Mouse (Mus musculus) forebrain, embryonic 16.5 days (tissue): ENCODE data around the gene Mapk10. TPM values are rescaled to one million over a fixed set of nuclear protein-coding genes. Genes with fewer than 3 reads are reported as not detected.

Source experiments
- ATAC-seq: fragments of 200-750 bp; cut with Nextera tagmentation; 2 replicates; pipeline ENCODE4 v1.8.0; 2017; ENCODE audit warnings: mild to moderate bottlenecking, moderate library complexity
- H3K27ac ChIP-seq: fragments of 300-500 bp; sonication (generic); 2 replicates; pipeline ENCODE4 v1.5.1; 2014; ENCODE audit warnings: low read length, control low read depth
- H3K27me3 ChIP-seq: fragments of 300-500 bp; sonication (generic); replicated peaks from 2 replicates; pipeline ENCODE4 v1.6.1; 2014; ENCODE audit warnings: low read length; ENCODE audit not compliant: control insufficient read depth, insufficient read depth
- H3K36me3 ChIP-seq: fragments of 300-500 bp; sonication (generic); 2 replicates; pipeline ENCODE4 v1.6.1; 2014; ENCODE audit not compliant: control insufficient read depth, insufficient read depth
- H3K4me1 ChIP-seq: fragments of 300-500 bp; sonication (generic); replicated peaks from 2 replicates; pipeline ENCODE4 v1.6.1; 2014; ENCODE audit warnings: low read length; ENCODE audit not compliant: control insufficient read depth, insufficient read depth
- H3K4me2 ChIP-seq: fragments of 300-500 bp; sonication (generic); 2 replicates; pipeline ENCODE4 v1.6.1; 2014; ENCODE audit warnings: mild to moderate bottlenecking, low read length, control low read depth
- H3K4me3 ChIP-seq: fragments of 300-500 bp; sonication (generic); replicated peaks from 2 replicates; pipeline ENCODE4 v1.5.1; 2014; ENCODE audit warnings: mild to moderate bottlenecking, low read length, control low read depth
- H3K9ac ChIP-seq: fragments of 300-500 bp; sonication (generic); replicated peaks from 2 replicates; pipeline ENCODE4 v1.6.1; 2014; ENCODE audit warnings: low read depth, low read length, control low read depth
- H3K9me3 ChIP-seq: fragments of 300-500 bp; sonication (generic); 2 replicates; pipeline ENCODE4 v1.6.1; 2016; ENCODE audit warnings: low read length; ENCODE audit not compliant: control insufficient read depth
- WGBS: fragments of 180-500 bp; shearing (Covaris S2); extraction: QIAGEN DNeasy Blood & Tissue Kit; methylation state at CpG from one replicate; pipeline ENCODE4 v1.1.7; 2014; 5-methylcytosine and 5-hydroxymethylcytosine counted together
- polyA plus RNA-seq: library from polyadenylated mRNA; unstranded; fragments of >200 nt; fragmentation: Nextera tagmentation; extraction: Ambion mirVana; gene quantifications from 2 replicates; pipeline ENCODE4 v1.2.1, GENCODE M21; 2015

Gene Mapk10
- polyA plus RNA-seq, 1 experiment from 2014 or later: 96.2 TPM

GRCm38 (mm10) chr5:103209486-103209885 is 1.6 kb downstream of the Mapk10 start:
- Histone ChIP-seq H3K36me3 (peaks cover 2% of the 10 kb centered on the region; the same call in 1 of the 2 replicates), H3K4me2 (peak overlapping the region; percentile 57), H3K9me3 (no peaks in the 10 kb centered on the region), H3K4me3 (peak overlapping the region; percentile 66), H3K9ac (peak overlapping the region; percentile 57), H3K4me1 (peaks cover 21% of the 10 kb centered on the region), H3K27me3 (no peaks in the 10 kb centered on the region), H3K27ac (peak overlapping the region; percentile 74)
- WGBS: 47% methylated on average over 6 of the region's 6 CpGs
- no peak for ATAC-seq

- WGBS: 47% methylated on average over 8 of the region's 8 CpGs
- Histone ChIP-seq H3K36me3 (peaks cover 2% of the 10 kb centered on the region; the same call in 1 of the 2 replicates), H3K9me3 (no peaks in the 10 kb centered on the region), H3K4me1 (peaks cover 21% of the 10 kb centered on the region), H3K4me2 (peak overlapping the region; percentile 57), H3K27me3 (no peaks in the 10 kb centered on the region), H3K4me3 (peak overlapping the region; percentile 66), H3K9ac (peak overlapping the region; percentile 57), H3K27ac (peak overlapping the region; percentile 74)
- no peak for ATAC-seq
These were observed 2.3 kb downstream of the Mapk10 start for GRCm38 (mm10) chr5:103208869-103209268.

GRCm38 (mm10) chr5:103208021-103208511 is 3.1 kb downstream of the Mapk10 start:
- no peaks in the 10 kb centered on the region for H3K27me3 ChIP-seq
- H3K4me2 ChIP-seq: peak overlapping the region; percentile 57
- H3K9me3 ChIP-seq: no peaks in the 10 kb centered on the region
- no peak for ATAC-seq
- H3K27ac ChIP-seq: peak overlapping the region; percentile 56
- H3K4me1 ChIP-seq: peaks cover 21% of the 10 kb centered on the region
- peak overlapping the region; percentile 57 for H3K9ac ChIP-seq
- WGBS: 55% methylated on average over 10 of the region's 10 CpGs
- peak overlapping the region; percentile 66 for H3K4me3 ChIP-seq
- H3K36me3 ChIP-seq: peaks cover 2% of the 10 kb centered on the region; the same call in 1 of the 2 replicates

DNA sequence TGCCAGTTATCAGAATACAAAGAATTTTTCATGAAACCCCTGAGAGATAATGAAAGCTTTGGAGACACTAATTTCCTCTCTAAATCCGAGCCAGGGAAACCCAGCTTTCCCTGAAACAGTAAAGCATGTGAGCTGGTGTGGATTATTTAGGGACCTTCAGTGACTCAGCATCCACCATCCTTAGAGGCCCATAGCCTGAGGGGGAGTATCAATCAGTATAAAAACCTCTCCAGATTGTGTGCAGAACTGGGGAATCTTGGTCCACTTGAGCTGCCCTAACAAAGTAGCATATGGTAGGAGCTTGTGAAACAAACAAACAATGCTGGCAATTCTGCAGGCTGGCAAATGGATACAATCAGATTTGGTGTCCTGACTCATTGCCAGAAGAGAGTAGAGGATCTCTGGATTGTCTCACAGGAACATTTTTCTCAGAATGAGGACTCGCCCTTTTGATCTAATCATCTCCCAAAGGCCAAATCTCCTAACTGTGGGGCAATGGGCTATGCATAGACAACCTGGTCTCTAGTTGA is 13.3 kb downstream of the Mapk10 start:
- H3K9ac ChIP-seq: no peak overlapping the region
- H3K27me3 ChIP-seq: no peaks in the 10 kb centered on the region
- H3K9me3 ChIP-seq: no peaks in the 10 kb centered on the region
- peaks cover 12% of the 10 kb centered on the region for H3K4me1 ChIP-seq
- no peak for ATAC-seq
- no peak overlapping the region for H3K27ac ChIP-seq
- WGBS: 58% methylated on average over 2 of the region's 2 CpGs
- H3K4me3 ChIP-seq: no peak overlapping the region
- no peak overlapping the region for H3K4me2 ChIP-seq
- H3K36me3 ChIP-seq: peaks cover 3% of the 10 kb centered on the region; the same call in 1 of the 2 replicates

GRCm38 (mm10) chr5:103194549-103194948 is 16.6 kb downstream of the Mapk10 start:
- no peaks in the 10 kb centered on the region for H3K9me3 ChIP-seq
- H3K9ac ChIP-seq: no peak overlapping the region
- no peaks in the 10 kb centered on the region for H3K27me3 ChIP-seq
- no peak for ATAC-seq
- 58% methylated on average over 6 of the region's 6 CpGs for WGBS
- H3K4me3 ChIP-seq: no peak overlapping the region
- H3K36me3 ChIP-seq: no peaks in the 10 kb centered on the region
- peaks cover 21% of the 10 kb centered on the region for H3K4me1 ChIP-seq
- no peak overlapping the region for H3K27ac ChIP-seq
- H3K4me2 ChIP-seq: no peak overlapping the region

DNA sequence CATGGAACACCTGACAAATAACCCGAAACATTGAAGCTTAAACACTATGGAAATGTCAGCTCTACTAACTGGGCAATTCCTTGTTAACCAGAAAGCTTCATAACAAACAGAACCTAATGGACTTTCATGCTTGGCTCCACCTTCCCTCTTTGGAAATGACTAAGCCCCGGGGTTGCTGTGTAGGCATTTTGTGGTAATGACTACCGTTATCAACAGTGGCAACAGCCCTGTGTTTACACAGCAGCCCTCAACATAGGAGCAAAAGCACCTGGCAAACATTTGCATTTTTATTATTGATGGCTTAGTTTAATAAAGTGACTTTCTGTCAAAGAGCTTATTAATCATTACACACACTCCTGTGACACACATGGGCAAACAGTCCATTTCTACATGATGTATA is 17.4 kb downstream of the Mapk10 start:
- Histone ChIP-seq H3K4me2 (no peak overlapping the region), H3K9ac (no peak overlapping the region), H3K36me3 (no peaks in the 10 kb centered on the region), H3K4me3 (no peak overlapping the region), H3K27me3 (no peaks in the 10 kb centered on the region), H3K4me1 (peaks cover 21% of the 10 kb centered on the region), H3K27ac (no peak overlapping the region), H3K9me3 (no peaks in the 10 kb centered on the region)
- no peak for ATAC-seq
- 65% methylated on average over 3 of the region's 3 CpGs for WGBS

DNA sequence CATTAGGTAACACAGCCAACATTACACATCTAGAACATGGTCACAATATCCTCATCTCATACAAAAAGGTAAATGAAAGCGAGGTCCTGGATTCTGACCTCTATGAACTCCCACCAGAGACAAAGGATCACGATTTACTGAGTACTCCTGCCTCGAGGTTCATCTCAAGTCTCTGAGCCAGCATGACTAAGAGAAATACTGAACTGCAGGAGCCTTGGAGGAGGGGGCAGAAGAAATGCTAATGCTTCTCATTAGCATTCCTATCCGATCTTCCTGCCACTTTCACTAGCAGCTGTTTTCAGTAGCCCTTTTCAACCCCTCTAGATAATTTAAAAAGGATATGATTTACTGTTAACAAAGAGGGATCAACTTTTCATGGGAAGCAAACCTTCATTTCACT is 19.6 kb downstream of the Mapk10 start:
- Histone ChIP-seq H3K9ac (no peak overlapping the region), H3K9me3 (no peaks in the 10 kb centered on the region), H3K4me1 (peaks cover 15% of the 10 kb centered on the region), H3K27me3 (no peaks in the 10 kb centered on the region), H3K36me3 (no peaks in the 10 kb centered on the region), H3K4me3 (no peak overlapping the region), H3K4me2 (no peak overlapping the region), H3K27ac (peak overlapping the region; percentile 58)
- 18% methylated on average over 4 of the region's 4 CpGs for WGBS
- peak; percentile 80 for ATAC-seq

- WGBS: 88% methylated on average over 1 of the region's 1 CpGs
- Histone ChIP-seq H3K4me3 (no peak overlapping the region), H3K27ac (no peak overlapping the region), H3K4me1 (no peaks in the 10 kb centered on the region), H3K4me2 (no peak overlapping the region), H3K9me3 (peaks cover 4% of the 10 kb centered on the region), H3K27me3 (no peaks in the 10 kb centered on the region), H3K36me3 (peaks cover 3% of the 10 kb centered on the region; the same call in 1 of the 2 replicates), H3K9ac (no peak overlapping the region)
- no peak for ATAC-seq
These were observed 26.9 kb downstream of the Mapk10 start for GRCm38 (mm10) chr5:103184256-103184655.

- H3K4me1 ChIP-seq: peaks cover 6% of the 10 kb centered on the region
- no peak overlapping the region for H3K4me3 ChIP-seq
- no peak overlapping the region for H3K4me2 ChIP-seq
- H3K27me3 ChIP-seq: no peaks in the 10 kb centered on the region
- H3K36me3 ChIP-seq: peaks cover 3% of the 10 kb centered on the region; the same call in 1 of the 2 replicates
- H3K27ac ChIP-seq: no peak overlapping the region
- 89% methylated on average over 10 of the region's 10 CpGs for WGBS
- H3K9ac ChIP-seq: no peak overlapping the region
- ATAC-seq: no peak
- H3K9me3 ChIP-seq: peaks cover 4% of the 10 kb centered on the region
These were observed 29.5 kb downstream of the Mapk10 start for GRCm38 (mm10) chr5:103181622-103182021.
